Mouse (Mus musculus) heart, postnatal 25 days (tissue): ENCODE data around the gene Cel. TPM values are rescaled to one million over a fixed set of nuclear protein-coding genes. Genes with fewer than 3 reads are reported as not detected.

Source experiments
- DNase-seq: peaks from one replicate; pipeline ENCODE4 v3.0.0; 2022; ENCODE audit warnings: low spot score
- intact Hi-C: fragments of 180-260 bp; cut with DNase I; formaldehyde crosslinking; loops from one replicate; pipeline ENCODE4 v1.15.1; 2025
- total RNA-seq, 2 experiments: library from RNA; stranded (reverse); gene quantifications; 2 replicates each; pipeline ENCODE4 v1.2.3; 2021

Gene Cel
- not detected for total RNA-seq

- intact Hi-C loops = no loop called here
- no peak for DNase-seq
Observed at GRCm38 (mm10) chr2:28563303-28563702, at the start of gene Cel. Gene Cel (minus strand): TSS chr2:28563403.

DNA sequence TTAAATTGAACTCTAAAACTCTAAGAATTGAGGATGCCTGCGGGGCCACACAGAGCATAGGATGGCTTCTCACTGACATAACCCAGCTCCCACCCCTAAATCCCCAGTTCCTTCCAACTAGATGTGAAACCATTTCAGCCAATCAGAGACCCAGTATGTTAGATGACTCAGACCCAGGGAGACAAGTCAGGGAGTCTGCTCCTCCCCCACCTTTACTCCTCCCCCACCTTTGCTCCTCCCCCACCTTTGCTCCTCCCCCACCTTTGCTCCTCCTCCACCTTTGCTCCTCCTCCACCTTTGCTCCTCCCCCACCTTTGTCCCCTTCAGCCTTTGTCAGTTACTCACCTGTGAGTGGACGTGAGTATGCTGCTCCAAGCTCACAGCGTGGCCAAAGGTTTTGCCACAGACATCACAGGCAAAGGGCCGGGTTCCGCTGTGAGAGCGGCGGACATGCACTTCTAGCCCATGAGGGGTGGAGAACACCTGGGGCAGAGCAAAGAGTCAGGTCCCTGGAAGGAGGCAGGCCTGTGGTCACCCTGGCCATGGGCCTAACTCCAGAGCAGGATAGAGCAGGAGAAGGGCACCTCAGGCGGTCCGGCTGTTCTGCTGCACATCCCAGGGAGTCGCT, 49.3 kb upstream of the Cel start:
- intact Hi-C loops = no loop called here
- DNase-seq = no peak

- DNase-seq = no peak
- intact Hi-C loops = no loop called here
Observed at GRCm38 (mm10) chr2:28611407-28611787, 48.2 kb upstream of the Cel start.

DNA sequence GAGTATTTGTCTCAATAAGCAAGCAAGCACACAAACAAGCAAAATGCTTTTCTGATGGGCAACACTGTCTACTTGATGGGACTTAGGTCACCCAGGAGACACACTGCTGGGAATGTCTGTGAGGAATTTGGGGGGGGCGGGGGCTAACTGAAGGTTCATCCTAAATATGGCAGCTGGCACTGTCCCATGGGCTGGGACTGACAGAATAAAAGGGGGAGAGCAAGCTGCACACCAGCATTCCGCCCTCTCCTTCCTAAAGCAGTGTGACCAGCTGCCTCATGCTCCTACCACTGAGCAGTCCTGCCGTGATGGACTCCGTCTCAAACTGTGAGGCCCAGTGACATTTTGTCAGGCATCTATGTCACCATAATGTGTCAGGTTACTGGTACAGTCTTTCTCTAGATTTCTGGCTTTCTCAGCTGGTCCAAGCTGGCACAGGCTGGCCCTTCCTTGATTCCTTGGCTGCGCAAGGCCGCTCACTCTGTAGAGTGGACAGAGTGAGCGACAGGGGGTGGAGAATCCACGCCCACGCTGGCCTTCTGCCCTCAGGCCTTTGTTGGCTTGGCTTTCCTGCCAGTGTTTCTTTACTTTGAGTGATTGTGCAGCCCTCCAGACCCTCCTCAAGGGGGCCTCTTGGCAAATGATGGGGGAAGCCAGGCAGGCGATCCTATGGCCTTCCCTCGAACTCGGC, 47.7 kb upstream of the Cel start:
- intact Hi-C loops = no loop called here
- DNase-seq = no peak

DNA sequence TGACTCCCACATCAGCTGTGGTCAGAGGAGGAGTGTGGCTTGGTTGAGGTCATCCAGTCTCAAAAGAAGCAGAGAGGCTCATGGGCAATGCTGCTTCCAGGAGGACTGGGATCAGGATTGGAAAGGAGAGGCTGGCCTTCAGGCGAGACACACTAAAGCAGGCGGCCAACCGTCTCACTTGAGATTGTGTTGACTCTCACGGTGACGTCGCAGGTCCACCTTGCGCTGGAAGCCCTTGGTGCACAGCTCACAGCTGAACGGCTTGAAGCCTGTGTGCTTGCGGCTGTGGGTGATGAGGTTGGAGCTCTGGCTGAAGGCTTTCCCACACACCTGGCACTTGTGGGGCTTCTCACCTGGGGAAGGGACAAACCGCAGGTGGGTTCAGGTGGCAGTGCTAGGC, 46.6 kb upstream of the Cel start:
- DNase-seq = no peak
- intact Hi-C loops = no loop called here

- intact Hi-C loops = no loop called here
- no peak for DNase-seq
Observed at GRCm38 (mm10) chr2:28607341-28608165, 44.4 kb upstream of the Cel start.

GRCm38 (mm10) chr2:28606601-28607340, 43.6 kb upstream of the Cel start:
- intact Hi-C loops = no loop called here
- DNase-seq = no peak

DNA sequence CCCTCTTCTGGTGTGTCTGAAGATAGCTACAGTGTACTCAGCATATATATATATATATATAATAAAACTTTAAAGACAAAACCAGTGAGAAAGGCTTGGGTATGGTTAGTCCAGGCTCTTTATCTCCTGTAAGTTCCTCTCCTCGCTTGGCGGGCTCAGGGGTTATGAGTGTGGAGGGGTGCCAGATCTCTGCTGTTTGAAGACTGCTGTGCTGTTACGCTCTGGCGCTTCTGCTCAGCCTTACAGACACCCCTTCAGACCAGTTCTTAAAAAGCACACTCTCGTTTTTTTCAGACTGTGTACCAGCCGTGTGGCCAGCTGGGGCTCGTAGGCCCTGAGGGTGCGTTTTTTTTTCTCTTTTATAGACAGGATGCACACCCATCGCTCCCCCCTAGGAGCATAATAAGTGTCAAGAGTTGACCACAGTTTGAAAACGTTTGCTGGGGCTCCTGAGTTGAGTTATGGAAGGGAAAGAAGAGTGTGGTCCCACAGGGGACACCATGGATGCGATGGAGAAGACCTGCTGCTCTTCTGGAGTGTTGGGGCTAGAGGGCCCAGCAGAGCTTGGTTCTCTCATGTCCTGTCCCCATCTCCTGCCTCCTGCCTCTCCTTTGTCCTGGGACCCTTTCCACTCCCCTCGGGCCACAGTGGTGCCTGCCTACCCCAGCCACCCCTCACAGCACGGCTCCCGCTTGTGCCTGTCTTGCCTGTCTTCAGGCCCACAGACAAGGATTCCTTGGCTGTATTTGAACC, 42.8 kb upstream of the Cel start:
- DNase-seq = no peak
- intact Hi-C loops = no loop called here

GRCm38 (mm10) chr2:28603542-28603941, 40.3 kb upstream of the Cel start:
- DNase-seq = no peak
- intact Hi-C loops = no loop called here

- DNase-seq = no peak
- intact Hi-C loops = no loop called here
Observed at GRCm38 (mm10) chr2:28601720-28602590, 38.8 kb upstream of the Cel start.

- no peak for DNase-seq
- intact Hi-C loops = no loop called here
Observed at GRCm38 (mm10) chr2:28599569-28599900, 36.3 kb upstream of the Cel start.

GRCm38 (mm10) chr2:28598692-28599568, 35.7 kb upstream of the Cel start:
- no peak for DNase-seq
- intact Hi-C loops = no loop called here

GRCm38 (mm10) chr2:28597733-28598547, 34.7 kb upstream of the Cel start:
- no peak for DNase-seq
- intact Hi-C loops = no loop called here

GRCm38 (mm10) chr2:28596998-28597397, 33.8 kb upstream of the Cel start:
- DNase-seq = no peak
- intact Hi-C loops = no loop called here

DNA sequence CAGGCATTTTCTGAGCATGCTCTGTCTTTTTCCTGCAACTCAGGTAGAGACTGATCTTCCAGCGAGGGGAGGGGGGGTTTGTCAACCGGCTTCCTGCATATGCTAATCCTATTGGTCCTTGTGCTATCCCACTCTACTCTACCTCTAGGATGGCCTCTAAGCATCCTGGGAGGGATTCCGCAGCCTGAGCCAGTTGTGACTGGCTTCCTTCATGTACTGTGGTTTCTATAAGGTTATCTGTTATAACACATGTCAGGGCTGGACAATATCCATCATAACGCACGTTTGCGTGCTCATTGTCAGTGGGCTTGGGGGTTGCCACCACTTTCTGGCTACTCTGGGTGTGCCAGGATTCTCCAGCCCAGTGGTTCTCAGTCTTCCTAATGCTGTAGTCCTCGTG, 32.8 kb upstream of the Cel start:
- intact Hi-C loops = no loop called here
- DNase-seq = no peak

DNA sequence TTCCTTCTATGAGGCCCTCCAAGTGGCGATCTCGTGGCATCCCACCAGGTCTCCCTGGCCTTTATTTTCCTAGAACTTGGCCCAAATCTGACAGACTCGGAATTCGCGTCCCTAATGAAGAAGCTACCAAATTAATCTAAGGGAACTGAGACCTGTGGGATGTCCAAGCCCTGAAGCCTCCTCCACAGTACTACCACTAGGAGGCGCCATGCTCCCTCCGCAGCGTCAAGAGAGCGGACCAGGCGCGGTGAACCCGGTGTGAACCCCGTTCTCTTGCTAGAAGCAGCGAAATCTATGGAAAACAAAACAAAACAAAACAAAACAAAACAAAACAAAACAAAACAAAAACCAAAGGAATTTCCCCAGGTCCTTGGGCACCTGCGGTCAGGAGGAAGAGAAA, 29.6 kb upstream of the Cel start:
- DNase-seq = no peak
- intact Hi-C loops = no loop called here

DNA sequence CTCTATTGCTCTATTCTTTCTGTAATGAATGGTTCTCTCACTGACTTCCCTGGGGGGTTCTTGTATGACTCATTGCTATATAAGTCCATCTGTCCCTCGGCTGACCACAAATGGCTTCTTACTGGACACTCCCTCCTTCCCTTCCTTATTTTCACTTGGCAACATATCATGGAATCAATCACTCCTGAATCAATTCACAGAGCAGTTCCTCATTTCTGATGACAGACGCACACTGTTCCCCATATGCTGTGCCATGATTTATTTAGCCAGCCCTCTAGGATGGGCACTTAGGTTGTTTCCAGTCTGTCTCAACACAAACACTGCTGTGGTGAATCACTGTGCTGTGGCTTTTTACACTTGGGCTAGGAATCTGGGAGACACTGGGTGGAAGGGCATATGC, 28.3 kb upstream of the Cel start:
- intact Hi-C loops = no loop called here
- DNase-seq = no peak
